Mouse (Mus musculus) cerebellum, adult 2 months (tissue): ENCODE measurements around the gene Fndc8.

Source experiments
- CTCF ChIP-seq: fragments of 200-500 bp; IDR thresholded peaks from 2 replicates; pipeline ENCODE4 v1.5.1; 2011; ENCODE audit warnings: low read depth, mild to moderate bottlenecking, control low read depth, low read length, moderate library complexity, borderline replicate concordance; ENCODE audit not compliant: insufficient read depth
- POLR2A ChIP-seq: fragments of 200-500 bp; IDR thresholded peaks from 2 replicates; pipeline ENCODE4 v1.6.1; 2011; ENCODE audit warnings: low read length, control low read depth, borderline replicate concordance; ENCODE audit not compliant: insufficient read depth

DNA sequence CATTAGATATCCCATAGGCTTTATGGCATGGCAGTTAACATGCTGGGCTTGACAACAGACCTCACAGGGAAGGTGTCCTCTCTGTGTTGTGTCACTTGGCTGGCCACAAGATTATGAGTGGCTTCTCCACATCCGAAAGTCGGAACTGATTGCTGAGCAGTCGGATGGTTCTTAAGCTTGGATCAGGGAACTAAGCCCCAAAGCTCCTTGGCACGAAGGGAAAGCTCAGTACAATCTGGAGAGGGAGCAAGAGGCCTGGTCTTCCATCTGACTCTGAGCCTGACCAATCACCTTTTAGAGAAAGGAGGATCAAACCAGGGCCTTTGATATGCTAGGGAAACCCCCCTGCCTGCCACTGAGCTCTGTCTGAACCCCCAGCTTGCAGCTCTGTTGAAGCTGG, 29.8 kb downstream of the Fndc8 start:
- TF ChIP-seq POLR2A = no peak
- TF ChIP-seq CTCF = no peak
